Mouse (Mus musculus): Measurements from ENCODE around the gene Gm6525. TPM values are rescaled to one million over a fixed set of nuclear protein-coding genes. Genes with fewer than 3 reads are reported as not detected.

The Gm6525 gene
- polyA plus RNA-seq, 1 experiment from 2014 or later, result 0.97 TPM

GRCm38 (mm10) chr3:84135933-84136332 lies 38.0 kb upstream of the Gm6525 start:
- no peak for DNase-seq (ENCODE audit: low spot score)
- Histone ChIP-seq H3K9ac (ENCODE audit: low read length) (no peak overlapping the region), H3K27ac (ENCODE audit: low read depth, low read length) (no peak overlapping the region), H3K27me3 (replicated peaks; ENCODE audit: control insufficient read depth, insufficient read depth, low read length) (no peaks in the 10 kb centered on the region), H3K4me1 (ENCODE audit: control insufficient read depth, insufficient read depth, low read length) (no peaks in the 10 kb centered on the region), H3K9me3 (replicated peaks; ENCODE audit: control insufficient read depth, low read length) (no peaks in the 10 kb centered on the region), H3K36me3 (ENCODE audit: control insufficient read depth, insufficient read depth, low read length) (no peaks in the 10 kb centered on the region), H3K4me3 (ENCODE audit: low read depth, low read length) (no peak overlapping the region), H3K4me2 (ENCODE audit: low read length) (no peak overlapping the region)
- WGBS, result 77% methylated on average over 6 of the region's 6 CpGs
- ATAC-seq, result no peak

- ATAC-seq (no peak), DNase-seq (ENCODE audit: low spot score) (no peak)
- H3K4me2 ChIP-seq (ENCODE audit: low read length), result no peak overlapping the region
- H3K27me3 ChIP-seq (replicated peaks; ENCODE audit: control insufficient read depth, insufficient read depth, low read length), result no peaks in the 10 kb centered on the region
- H3K4me3 ChIP-seq (ENCODE audit: low read depth, low read length), result no peak overlapping the region
- H3K36me3 ChIP-seq (ENCODE audit: control insufficient read depth, insufficient read depth, low read length), result no peaks in the 10 kb centered on the region
- H3K27ac ChIP-seq (ENCODE audit: low read depth, low read length), result no peak overlapping the region
- no peak overlapping the region for H3K9ac ChIP-seq (ENCODE audit: low read length)
- H3K4me1 ChIP-seq (ENCODE audit: control insufficient read depth, insufficient read depth, low read length), result no peaks in the 10 kb centered on the region
- WGBS, result 93% methylated on average over 7 of the region's 7 CpGs
- no peaks in the 10 kb centered on the region for H3K9me3 ChIP-seq (replicated peaks; ENCODE audit: control insufficient read depth, low read length)
These were observed 37.4 kb upstream of the Gm6525 start for GRCm38 (mm10) chr3:84136509-84136908.

GRCm38 (mm10) chr3:84140947-84141346 lies 33.0 kb upstream of the Gm6525 start:
- H3K27me3 ChIP-seq (replicated peaks; ENCODE audit: control insufficient read depth, insufficient read depth, low read length), result no peaks in the 10 kb centered on the region
- no peaks in the 10 kb centered on the region for H3K9me3 ChIP-seq (replicated peaks; ENCODE audit: control insufficient read depth, low read length)
- 91% methylated on average over 7 of the region's 7 CpGs for WGBS
- ATAC-seq (no peak), DNase-seq (ENCODE audit: low spot score) (no peak)
- no peak overlapping the region for H3K27ac ChIP-seq (ENCODE audit: low read depth, low read length)
- no peaks in the 10 kb centered on the region for H3K36me3 ChIP-seq (ENCODE audit: control insufficient read depth, insufficient read depth, low read length)
- H3K9ac ChIP-seq (ENCODE audit: low read length), result no peak overlapping the region
- H3K4me3 ChIP-seq (ENCODE audit: low read depth, low read length), result no peak overlapping the region
- no peak overlapping the region for H3K4me2 ChIP-seq (ENCODE audit: low read length)
- no peaks in the 10 kb centered on the region for H3K4me1 ChIP-seq (ENCODE audit: control insufficient read depth, insufficient read depth, low read length)

- H3K4me3 ChIP-seq (ENCODE audit: low read depth, low read length), result no peak overlapping the region
- H3K27ac ChIP-seq (ENCODE audit: low read depth, low read length), result no peak overlapping the region
- ATAC-seq, result no peak
- no peaks in the 10 kb centered on the region for H3K27me3 ChIP-seq (replicated peaks; ENCODE audit: control insufficient read depth, insufficient read depth, low read length)
- H3K4me2 ChIP-seq (ENCODE audit: low read length), result no peak overlapping the region
- 97% methylated on average over 3 of the region's 3 CpGs for WGBS
- no peak for DNase-seq (ENCODE audit: low spot score)
- no peaks in the 10 kb centered on the region for H3K36me3 ChIP-seq (ENCODE audit: control insufficient read depth, insufficient read depth, low read length)
- H3K4me1 ChIP-seq (ENCODE audit: control insufficient read depth, insufficient read depth, low read length), result no peaks in the 10 kb centered on the region
- no peak overlapping the region for H3K9ac ChIP-seq (ENCODE audit: low read length)
- no peaks in the 10 kb centered on the region for H3K9me3 ChIP-seq (replicated peaks; ENCODE audit: control insufficient read depth, low read length)
These were observed 24.1 kb upstream of the Gm6525 start for GRCm38 (mm10) chr3:84149831-84150230.

GRCm38 (mm10) chr3:84154721-84155141 lies 19.2 kb upstream of the Gm6525 start:
- Histone ChIP-seq H3K4me2 (ENCODE audit: low read length) (peak overlapping the region; percentile 93; the same call in 1 of the 2 replicates), H3K9ac (ENCODE audit: low read length) (no peak overlapping the region), H3K9me3 (replicated peaks; ENCODE audit: control insufficient read depth, low read length) (no peaks in the 10 kb centered on the region), H3K4me1 (ENCODE audit: control insufficient read depth, insufficient read depth, low read length) (no peaks in the 10 kb centered on the region), H3K27me3 (replicated peaks; ENCODE audit: control insufficient read depth, insufficient read depth, low read length) (no peaks in the 10 kb centered on the region), H3K27ac (ENCODE audit: low read depth, low read length) (no peak overlapping the region), H3K4me3 (ENCODE audit: low read depth, low read length) (no peak overlapping the region), H3K36me3 (ENCODE audit: control insufficient read depth, insufficient read depth, low read length) (peaks cover 12% of the 10 kb centered on the region)
- WGBS, result 15% methylated on average over 12 of the region's 12 CpGs
- DNase-seq (ENCODE audit: low spot score) (no peak), ATAC-seq (no peak)

GRCm38 (mm10) chr3:84155146-84155545 lies 18.8 kb upstream of the Gm6525 start:
- Histone ChIP-seq H3K4me3 (ENCODE audit: low read depth, low read length) (peak overlapping the region; percentile 47), H3K4me2 (ENCODE audit: low read length) (peak overlapping the region; percentile 93), H3K27ac (ENCODE audit: low read depth, low read length) (no peak overlapping the region), H3K9ac (ENCODE audit: low read length) (peak overlapping the region; percentile 67), H3K27me3 (replicated peaks; ENCODE audit: control insufficient read depth, insufficient read depth, low read length) (no peaks in the 10 kb centered on the region), H3K9me3 (replicated peaks; ENCODE audit: control insufficient read depth, low read length) (no peaks in the 10 kb centered on the region), H3K4me1 (ENCODE audit: control insufficient read depth, insufficient read depth, low read length) (no peaks in the 10 kb centered on the region), H3K36me3 (ENCODE audit: control insufficient read depth, insufficient read depth, low read length) (peaks cover 16% of the 10 kb centered on the region)
- under 1% methylated on average over 26 of the region's 27 CpGs for WGBS
- DNase-seq (ENCODE audit: low spot score), result no peak
- peak; percentile 40; the same call in 1 of the 2 replicates for ATAC-seq

- Histone ChIP-seq H3K27me3 (replicated peaks; ENCODE audit: control insufficient read depth, insufficient read depth, low read length) (no peaks in the 10 kb centered on the region), H3K4me2 (ENCODE audit: low read length) (peak within 1 kb of the TSS; percentile 93), H3K36me3 (ENCODE audit: control insufficient read depth, insufficient read depth, low read length) (peaks cover 20% of the 10 kb centered on the region), H3K9ac (ENCODE audit: low read length) (peak within 1 kb of the TSS; percentile 67), H3K4me3 (ENCODE audit: low read depth, low read length) (peak within 1 kb of the TSS; percentile 47), H3K4me1 (ENCODE audit: control insufficient read depth, insufficient read depth, low read length) (no peaks in the 10 kb centered on the region), H3K9me3 (replicated peaks; ENCODE audit: control insufficient read depth, low read length) (no peaks in the 10 kb centered on the region), H3K27ac (ENCODE audit: low read depth, low read length) (no peak within 1 kb of the TSS)
- WGBS, result 0% methylated on average over 29 of the region's 29 CpGs
- ATAC-seq (peak; percentile 99), DNase-seq (ENCODE audit: low spot score) (peak; percentile 95)
These were observed 18.3 kb upstream of the Gm6525 start, which contains the start of gene Mnd1 for GRCm38 (mm10) chr3:84155558-84156006. Gene Mnd1, minus strand, starts transcription at chr3:84155786.

GRCm38 (mm10) chr3:84156105-84156504 lies 17.8 kb upstream of the Gm6525 start:
- ATAC-seq, result no peak

GRCm38 (mm10) chr3:84157011-84157410 lies 16.9 kb upstream of the Gm6525 start:
- no peaks in the 10 kb centered on the region for H3K9me3 ChIP-seq (replicated peaks; ENCODE audit: control insufficient read depth, low read length)
- no peaks in the 10 kb centered on the region for H3K27me3 ChIP-seq (replicated peaks; ENCODE audit: control insufficient read depth, insufficient read depth, low read length)
- 55% methylated on average over 4 of the region's 4 CpGs for WGBS
- H3K9ac ChIP-seq (ENCODE audit: low read length), result no peak overlapping the region
- H3K4me3 ChIP-seq (ENCODE audit: low read depth, low read length), result no peak overlapping the region
- H3K27ac ChIP-seq (ENCODE audit: low read depth, low read length), result no peak overlapping the region
- no peak for ATAC-seq
- H3K4me1 ChIP-seq (ENCODE audit: control insufficient read depth, insufficient read depth, low read length), result no peaks in the 10 kb centered on the region
- peaks cover 31% of the 10 kb centered on the region for H3K36me3 ChIP-seq (ENCODE audit: control insufficient read depth, insufficient read depth, low read length)
- H3K4me2 ChIP-seq (ENCODE audit: low read length), result no peak overlapping the region
- no peak for DNase-seq (ENCODE audit: low spot score)

More at GRCm38 (mm10) chr3:84156105-84156504, 17.8 kb upstream of the Gm6525 start:
- Histone ChIP-seq H3K4me2 (ENCODE audit: low read length) (peak overlapping the region; percentile 93), H3K27ac (ENCODE audit: low read depth, low read length) (no peak overlapping the region), H3K9ac (ENCODE audit: low read length) (no peak overlapping the region), H3K4me3 (ENCODE audit: low read depth, low read length) (peak overlapping the region; percentile 47; the same call in 1 of the 2 replicates), H3K36me3 (ENCODE audit: control insufficient read depth, insufficient read depth, low read length) (peaks cover 22% of the 10 kb centered on the region), H3K27me3 (replicated peaks; ENCODE audit: control insufficient read depth, insufficient read depth, low read length) (no peaks in the 10 kb centered on the region), H3K9me3 (replicated peaks; ENCODE audit: control insufficient read depth, low read length) (no peaks in the 10 kb centered on the region), H3K4me1 (ENCODE audit: control insufficient read depth, insufficient read depth, low read length) (no peaks in the 10 kb centered on the region)
- no peak for DNase-seq (ENCODE audit: low spot score)
- 55% methylated on average over 6 of the region's 6 CpGs for WGBS

Measured in forebrain, embryonic 14.5 days (tissue).